Mouse (Mus musculus) heart, postnatal 0 days (tissue): ENCODE measurements at regions not wholly inside any gene's neighbourhood (a gene's known extent, or its start where the extent isn't known, plus 50 kb on each side); places are given as distances from the start of the nearest gene placed in this dataset.

ENCODE experiments used
- ATAC-seq: fragments of 200-750 bp; cut with Nextera tagmentation; 2 replicates; pipeline ENCODE4 v1.8.0; 2017; ENCODE audit warnings: low read depth, moderate number of reproducible peaks, moderate library complexity; ENCODE audit not compliant: insufficient read depth
- DNase-seq: peaks from one replicate; pipeline ENCODE4 v3.0.0-alpha.2; 2016; ENCODE audit warnings: low spot score
- H3K27ac ChIP-seq: fragments of 300-500 bp; sonication (generic); 2 replicates; pipeline ENCODE4 v1.5.1; 2014; ENCODE audit warnings: low read depth, mild to moderate bottlenecking
- H3K27me3 ChIP-seq: fragments of 300-500 bp; sonication (generic); 2 replicates; pipeline ENCODE4 v1.6.1; 2014; ENCODE audit warnings: low read length, mixed read lengths; ENCODE audit not compliant: control insufficient read depth, insufficient read depth
- H3K36me3 ChIP-seq: fragments of 300-500 bp; sonication (generic); replicated peaks from 2 replicates; pipeline ENCODE4 v1.6.1; 2014; ENCODE audit warnings: low read length, mixed read lengths; ENCODE audit not compliant: control insufficient read depth, insufficient read depth
- H3K4me1 ChIP-seq: fragments of 300-500 bp; sonication (generic); 2 replicates; pipeline ENCODE4 v1.6.1; 2014; ENCODE audit warnings: antibody characterized with exemption; ENCODE audit not compliant: control insufficient read depth, insufficient read depth
- H3K4me2 ChIP-seq: fragments of 300-500 bp; sonication (generic); 2 replicates; pipeline ENCODE4 v1.6.1; 2014; ENCODE audit warnings: low read depth, mild to moderate bottlenecking, low read length, moderate library complexity
- H3K4me3 ChIP-seq: fragments of 300-500 bp; sonication (generic); 2 replicates; pipeline ENCODE4 v1.5.1; 2014; ENCODE audit warnings: low read depth, low read length
- H3K9ac ChIP-seq: fragments of 300-500 bp; sonication (generic); replicated peaks from 2 replicates; pipeline ENCODE4 v1.6.1; 2014; ENCODE audit warnings: low read depth, low read length, mixed read lengths
- H3K9me3 ChIP-seq: fragments of 300-500 bp; sonication (generic); replicated peaks from 2 replicates; pipeline ENCODE4 v1.6.1; 2016; ENCODE audit warnings: low read length; ENCODE audit not compliant: control insufficient read depth
- CTCF ChIP-seq: IDR thresholded peaks from 2 replicates; pipeline ENCODE4 v1.5.1; 2016; ENCODE audit warnings: antibody characterized with exemption, control low read depth, low read depth
- EP300 ChIP-seq: IDR thresholded peaks from 2 replicates; pipeline ENCODE4 v1.6.1; 2016; ENCODE audit warnings: antibody characterized with exemption, low read depth
- WGBS: fragments of 180-500 bp; shearing (Covaris S2); extraction: QIAGEN DNeasy Blood & Tissue Kit; methylation state at CpG from one replicate; pipeline ENCODE4 v1.1.7; 2014; 5-methylcytosine and 5-hydroxymethylcytosine counted together

DNA sequence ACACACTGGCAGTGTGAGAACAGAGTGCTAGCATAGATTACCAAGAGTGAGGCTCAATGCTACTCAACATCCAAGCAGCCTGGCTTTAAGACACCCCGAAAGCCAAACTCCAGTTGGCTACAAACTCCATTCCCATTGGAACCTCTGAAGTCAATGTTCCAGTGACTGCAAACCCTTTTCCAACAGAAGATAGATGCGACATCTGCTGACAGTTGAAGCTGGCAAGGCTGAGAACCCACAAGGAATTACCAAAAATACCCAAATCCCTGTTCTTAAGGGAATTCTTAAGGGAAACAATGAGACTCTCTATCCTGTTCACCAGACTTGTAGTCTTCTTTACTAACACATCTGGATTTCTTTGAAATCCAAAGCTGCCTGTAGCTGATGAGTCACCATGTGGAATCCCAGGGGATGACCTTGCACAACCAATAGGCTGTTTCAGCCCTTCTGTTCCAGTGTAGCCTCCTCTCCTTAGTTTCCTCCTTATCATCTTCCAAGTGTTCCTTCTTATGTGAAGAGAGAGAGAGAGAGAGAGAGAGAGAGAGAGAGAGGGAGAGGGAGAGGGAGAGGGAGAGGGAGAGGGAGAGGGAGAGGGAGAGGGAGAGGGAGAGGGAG is 70.1 kb upstream of the Xylt1 start:
- no peaks in the 10 kb centered on the region for H3K27me3 ChIP-seq
- ATAC-seq (0 out of 2 replicates have a peak, but pooled peaks have one; percentile 33), DNase-seq (peak; percentile 5)
- TF ChIP-seq EP300, result no peak
- TF ChIP-seq CTCF, result no peak
- H3K27ac ChIP-seq, result no peak overlapping the region
- no peak overlapping the region for H3K4me3 ChIP-seq
- H3K4me2 ChIP-seq, result no peak overlapping the region
- 70% methylated on average over 2 of the region's 2 CpGs for WGBS
- H3K9ac ChIP-seq, result no peak overlapping the region
- no peaks in the 10 kb centered on the region for H3K4me1 ChIP-seq
- H3K9me3 ChIP-seq, result no peaks in the 10 kb centered on the region
- no peaks in the 10 kb centered on the region for H3K36me3 ChIP-seq

DNA sequence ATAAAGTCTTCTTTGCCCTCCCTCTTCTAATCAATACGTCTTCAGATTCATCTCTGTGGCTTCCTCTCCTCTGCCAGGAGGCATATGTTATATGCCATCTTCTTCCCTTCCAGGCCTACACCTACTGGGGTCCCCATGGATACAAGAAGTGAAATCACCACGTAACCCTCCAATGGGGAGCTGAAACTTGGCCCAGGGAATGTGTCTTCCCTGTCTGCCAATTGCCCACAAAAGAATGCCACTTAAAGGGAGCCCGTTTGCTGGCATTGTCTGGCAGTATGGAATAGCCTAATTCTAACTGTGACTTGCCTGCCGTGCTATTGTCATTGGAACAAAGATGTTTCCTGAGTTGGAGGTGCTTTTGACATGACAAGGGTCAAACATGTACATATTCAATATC is 69.5 kb upstream of the Xylt1 start:
- Histone ChIP-seq H3K4me2 (no peak overlapping the region), H3K27me3 (no peaks in the 10 kb centered on the region), H3K27ac (no peak overlapping the region), H3K4me3 (no peak overlapping the region), H3K9ac (no peak overlapping the region), H3K9me3 (no peaks in the 10 kb centered on the region), H3K36me3 (no peaks in the 10 kb centered on the region), H3K4me1 (no peaks in the 10 kb centered on the region)
- no peak for DNase-seq
- 60% methylated on average over 4 of the region's 4 CpGs for WGBS
- ATAC-seq, result no peak
- TF ChIP-seq EP300, result no peak
- no peak for TF ChIP-seq CTCF

DNA sequence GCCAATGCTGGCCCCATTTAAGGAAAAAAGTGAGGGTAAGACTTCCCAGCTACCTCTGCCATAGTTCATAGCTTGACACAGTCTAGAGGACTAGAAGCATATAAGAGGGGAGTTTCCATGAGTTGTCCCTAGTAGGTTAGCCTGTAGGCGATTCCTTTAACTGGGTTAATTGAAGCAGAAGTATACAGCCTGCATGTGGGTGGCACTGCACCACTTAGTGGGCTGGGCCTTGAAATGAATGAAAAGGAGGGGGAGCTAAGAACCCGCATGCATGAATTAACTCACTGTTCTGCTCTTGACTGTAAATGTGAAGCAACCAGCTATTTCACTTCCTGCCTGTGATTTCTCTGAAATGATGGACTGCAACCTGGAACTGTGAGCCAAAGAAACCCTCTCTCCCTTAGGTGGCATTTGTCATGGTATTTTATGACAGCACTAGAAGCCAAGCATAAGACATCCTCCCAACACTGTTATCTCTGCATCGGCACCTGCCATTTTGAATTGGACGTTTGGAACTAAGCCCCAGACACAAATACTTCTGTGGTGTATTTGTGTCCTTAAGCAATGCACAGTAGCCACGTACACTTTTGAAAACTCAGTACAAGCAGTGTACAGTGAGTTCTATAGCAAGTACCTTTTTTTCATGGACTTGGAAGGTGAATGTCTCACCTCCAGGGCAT is 64.5 kb upstream of the Xylt1 start:
- Histone ChIP-seq H3K9ac (no peak overlapping the region), H3K4me2 (no peak overlapping the region), H3K4me1 (no peaks in the 10 kb centered on the region), H3K4me3 (no peak overlapping the region), H3K9me3 (no peaks in the 10 kb centered on the region), H3K36me3 (no peaks in the 10 kb centered on the region), H3K27me3 (no peaks in the 10 kb centered on the region), H3K27ac (no peak overlapping the region)
- no peak for TF ChIP-seq EP300
- TF ChIP-seq CTCF, result no peak
- WGBS, result 75% methylated on average over 5 of the region's 5 CpGs
- DNase-seq (no peak), ATAC-seq (no peak)

DNA sequence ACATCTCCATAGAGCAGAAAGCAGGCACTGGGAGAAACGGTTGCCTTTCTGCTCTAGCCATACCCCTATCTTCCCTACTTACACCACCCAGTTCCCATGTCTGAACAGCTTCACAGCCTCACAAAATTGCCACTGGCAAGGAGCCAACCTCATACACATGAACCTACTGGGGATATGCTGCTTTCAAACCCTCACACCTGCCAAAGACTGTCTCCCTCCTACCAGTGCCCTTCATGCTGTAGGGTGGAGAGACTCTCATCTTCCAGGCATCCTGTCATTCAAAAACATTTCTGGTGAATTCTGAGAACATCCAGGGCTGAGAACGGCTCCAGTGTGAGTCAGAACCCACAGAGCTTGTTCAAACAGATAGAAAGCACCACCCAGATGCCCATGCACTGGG is 63.4 kb upstream of the Xylt1 start:
- Histone ChIP-seq H3K9ac (no peak overlapping the region), H3K27ac (no peak overlapping the region), H3K9me3 (no peaks in the 10 kb centered on the region), H3K36me3 (no peaks in the 10 kb centered on the region), H3K27me3 (no peaks in the 10 kb centered on the region), H3K4me1 (no peaks in the 10 kb centered on the region), H3K4me2 (no peak overlapping the region), H3K4me3 (no peak overlapping the region)
- ATAC-seq (no peak), DNase-seq (no peak)
- 37% methylated on average over 2 of the region's 2 CpGs for WGBS
- no peak for TF ChIP-seq CTCF
- TF ChIP-seq EP300, result no peak

DNA sequence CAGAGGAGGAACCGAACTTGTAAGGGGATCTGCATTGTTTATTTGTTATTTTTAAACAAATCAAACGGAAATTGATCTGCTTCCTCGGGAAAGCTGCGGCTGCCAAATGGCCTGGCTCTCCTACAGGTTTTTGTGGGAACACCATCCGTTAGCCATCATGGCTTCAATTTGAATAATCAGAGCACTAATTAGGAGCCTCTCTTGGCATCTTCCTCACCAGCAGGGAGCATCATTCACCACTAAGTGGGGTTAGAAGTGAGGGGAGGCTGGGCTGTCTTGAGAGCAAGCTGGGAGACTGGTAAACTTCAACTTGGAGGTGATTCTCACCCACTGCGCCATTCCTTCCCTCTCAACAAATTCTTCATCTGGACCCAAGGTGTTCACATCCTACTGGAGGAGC is 60.2 kb upstream of the Xylt1 start:
- Histone ChIP-seq H3K4me1 (no peaks in the 10 kb centered on the region), H3K4me2 (no peak overlapping the region), H3K27ac (no peak overlapping the region), H3K36me3 (no peaks in the 10 kb centered on the region), H3K27me3 (no peaks in the 10 kb centered on the region), H3K9me3 (no peaks in the 10 kb centered on the region), H3K4me3 (no peak overlapping the region), H3K9ac (no peak overlapping the region)
- ATAC-seq (no peak), DNase-seq (no peak)
- WGBS, result 26% methylated on average over 6 of the region's 6 CpGs
- 0 out of 2 replicates have a peak, but pooled peaks have one; percentile 26 for TF ChIP-seq CTCF
- no peak for TF ChIP-seq EP300
